Mouse (Mus musculus) ovary, postnatal 10 days (tissue): ENCODE measurements around the gene Lrp8.

ENCODE experiments used
- DNase-seq: peaks from one replicate; pipeline ENCODE4 v3.0.0; 2022; ENCODE audit warnings: low spot score

The Lrp8 gene

GRCm38 (mm10) chr4:107802185-107802449 lies at the start of gene Lrp8:
Gene Lrp8 (plus strand): TSS chr4:107802261.
- no peak for DNase-seq

GRCm38 (mm10) chr4:107756222-107756621 lies 45.8 kb upstream of the Lrp8 start:
- no peak for DNase-seq

GRCm38 (mm10) chr4:107757487-107758470 lies 44.3 kb upstream of the Lrp8 start:
- DNase-seq = no peak

GRCm38 (mm10) chr4:107758938-107759337 lies 43.1 kb upstream of the Lrp8 start:
- no peak for DNase-seq

- DNase-seq = no peak
These were observed 39.1 kb upstream of the Lrp8 start for GRCm38 (mm10) chr4:107763001-107763400.

GRCm38 (mm10) chr4:107763598-107763997 lies 38.5 kb upstream of the Lrp8 start:
- DNase-seq = no peak

- no peak for DNase-seq
These were observed 36.8 kb upstream of the Lrp8 start for GRCm38 (mm10) chr4:107765196-107765813.

- DNase-seq = no peak
These were observed 35.9 kb upstream of the Lrp8 start for GRCm38 (mm10) chr4:107766182-107766581.

- DNase-seq = no peak
These were observed 29.8 kb upstream of the Lrp8 start for GRCm38 (mm10) chr4:107772122-107772825.

GRCm38 (mm10) chr4:107774868-107775267 lies 27.2 kb upstream of the Lrp8 start:
- no peak for DNase-seq

- DNase-seq = no peak
These were observed 26.4 kb upstream of the Lrp8 start for GRCm38 (mm10) chr4:107775672-107776071.

- no peak for DNase-seq
These were observed 24.9 kb upstream of the Lrp8 start for GRCm38 (mm10) chr4:107776990-107777673.

GRCm38 (mm10) chr4:107783541-107783940 lies 18.5 kb upstream of the Lrp8 start:
- DNase-seq = no peak

- DNase-seq = no peak
These were observed 13.2 kb upstream of the Lrp8 start for GRCm38 (mm10) chr4:107788841-107789240.

GRCm38 (mm10) chr4:107800801-107801200 lies 1.3 kb upstream of the Lrp8 start:
- DNase-seq = no peak

- DNase-seq = peak; percentile 7
These were observed 486 bp upstream of the Lrp8 start for GRCm38 (mm10) chr4:107801366-107802184.

- DNase-seq = no peak
These were observed 630 bp downstream of the Lrp8 start for GRCm38 (mm10) chr4:107802450-107803331.

GRCm38 (mm10) chr4:107803351-107804106 lies 1.5 kb downstream of the Lrp8 start:
- peak; percentile 31 for DNase-seq

GRCm38 (mm10) chr4:107805491-107805890 lies 3.4 kb downstream of the Lrp8 start:
- DNase-seq = no peak

- DNase-seq = no peak
These were observed 5.7 kb downstream of the Lrp8 start for GRCm38 (mm10) chr4:107807796-107808195.
